Mouse (Mus musculus) CH12.LX (cell line): ENCODE measurements around the gene Vps45. TPM values are rescaled to one million over a fixed set of nuclear protein-coding genes. Genes with fewer than 3 reads are reported as not detected.

Experiments
- DNase-seq: peaks from one replicate; pipeline ENCODE4 v3.0.0-alpha.2; 2013; ENCODE audit errors: extremely low read depth
- H3K27ac ChIP-seq: 2 replicates; pipeline ENCODE4 v1.5.1; 2012; ENCODE audit warnings: low read depth, mild to moderate bottlenecking, control low read depth, moderate library complexity; ENCODE audit not compliant: insufficient read depth
- H3K27me3 ChIP-seq: replicated peaks from 2 replicates; pipeline ENCODE3; 2012; ENCODE audit warnings: inconsistent platforms
- H3K36me3 ChIP-seq, 2 experiments: replicated peaks in 1 of 2; 2 replicates each; pipeline versions ENCODE3 to v1.6.1; 2012; ENCODE audit warnings: inconsistent platforms in 1 of 2, low read length in 1 of 2, mild to moderate bottlenecking in 1 of 2, mixed read lengths in 1 of 2, moderate library complexity in 1 of 2; ENCODE audit not compliant: control insufficient read depth in 1 of 2, insufficient read depth in 1 of 2
- H3K4me1 ChIP-seq, 2 experiments: 2 replicates each; pipeline ENCODE4 v1.6.1; 2012; ENCODE audit warnings: inconsistent platforms in 1 of 2, moderate library complexity in 1 of 2; ENCODE audit not compliant: insufficient read depth in 2 of 2, control insufficient read depth in 1 of 2
- H3K4me2 ChIP-seq: 2 replicates; pipeline ENCODE4 v1.6.1; 2012; ENCODE audit warnings: low read depth, mild to moderate bottlenecking, control low read depth; ENCODE audit not compliant: poor library complexity, insufficient read depth, severe bottlenecking
- H3K4me3 ChIP-seq, 3 experiments: fragments of 150-350 bp in 1 of 3; sonication (generic) in 1 of 3; replicated peaks in 1 of 3; 2 replicates each; pipeline versions ENCODE3 to v1.5.1; 2011 to 2012; ENCODE audit warnings: low read depth in 2 of 3, low read length in 2 of 3, mild to moderate bottlenecking in 2 of 3, moderate library complexity in 2 of 3, control low read depth in 1 of 3, improper control_type of control experiment in 1 of 3, inconsistent platforms in 1 of 3, mixed read lengths in 1 of 3; ENCODE audit not compliant: poor library complexity in 1 of 3
- H3K79me2 ChIP-seq: replicated peaks from 2 replicates; pipeline ENCODE4 v1.6.1; 2012; ENCODE audit warnings: mild to moderate bottlenecking, moderate library complexity; ENCODE audit not compliant: control insufficient read depth, poor library complexity, insufficient read depth, severe bottlenecking; ENCODE audit errors: extremely low read depth
- H3K9ac ChIP-seq: 2 replicates; pipeline ENCODE4 v1.6.1; 2012; ENCODE audit warnings: low read depth, mild to moderate bottlenecking, control low read depth, moderate library complexity; ENCODE audit not compliant: insufficient read depth
- H3K9me3 ChIP-seq: replicated peaks from 2 replicates; pipeline ENCODE3; 2012; ENCODE audit warnings: low read length, inconsistent platforms, mixed read lengths
- BHLHE40 ChIP-seq: IDR thresholded peaks from 2 replicates; pipeline ENCODE4 v1.6.1; 2011; ENCODE audit warnings: mild to moderate bottlenecking, low read depth, low read length, improper control_type of control experiment
- CHD1 ChIP-seq: IDR thresholded peaks from 2 replicates; pipeline ENCODE4 v1.6.1; 2012; ENCODE audit warnings: low read depth, low read length, improper control_type of control experiment, inconsistent platforms
- CTCF ChIP-seq, 2 experiments: IDR thresholded peaks in 1 of 2; conservative IDR thresholded peaks in 1 of 2; 2 replicates each; pipeline ENCODE4 v1.5.1; 2011 to 2012; ENCODE audit warnings: low read depth in 2 of 2, low read length in 2 of 2, improper control_type of control experiment in 1 of 2, inconsistent platforms in 1 of 2, mild to moderate bottlenecking in 1 of 2, moderate library complexity in 1 of 2
- ETS1 ChIP-seq: conservative IDR thresholded peaks from 2 replicates; pipeline ENCODE4 v1.6.1; 2012; ENCODE audit warnings: low read depth, mild to moderate bottlenecking, inconsistent platforms, low read length, improper control_type of control experiment, moderate library complexity
- GABPA ChIP-seq: IDR thresholded peaks from 2 replicates; pipeline ENCODE4 v1.6.1; 2012; ENCODE audit warnings: low read depth, low read length, improper control_type of control experiment, inconsistent platforms; ENCODE audit not compliant: insufficient replicate concordance
- HCFC1 ChIP-seq: IDR thresholded peaks from 2 replicates; pipeline ENCODE4 v1.6.1; 2012; ENCODE audit warnings: low read depth, mild to moderate bottlenecking, inconsistent platforms, low read length, improper control_type of control experiment
- JUND ChIP-seq: conservative IDR thresholded peaks from 2 replicates; pipeline ENCODE4 v1.6.1; 2011; ENCODE audit warnings: low read depth, low read length, improper control_type of control experiment
- MAFK ChIP-seq: IDR thresholded peaks from 2 replicates; pipeline ENCODE4 v1.6.1; 2011; ENCODE audit warnings: low read length, improper control_type of control experiment; ENCODE audit not compliant: insufficient replicate concordance
- MAX ChIP-seq: IDR thresholded peaks from 2 replicates; pipeline ENCODE4 v1.6.1; 2011; ENCODE audit warnings: low read length, improper control_type of control experiment
- MEF2A ChIP-seq: IDR thresholded peaks from 2 replicates; pipeline ENCODE4 v1.6.1; 2014; ENCODE audit warnings: low read depth, mild to moderate bottlenecking, inconsistent platforms, low read length, improper control_type of control experiment, borderline replicate concordance
- NELFE ChIP-seq: IDR thresholded peaks from 2 replicates; pipeline ENCODE4 v1.6.1; 2011; ENCODE audit warnings: low read depth, low read length, improper control_type of control experiment
- POLR2AphosphoS2 ChIP-seq: IDR thresholded peaks from 2 replicates; pipeline ENCODE4 v1.6.1; 2011; ENCODE audit warnings: low read depth, low read length, improper control_type of control experiment
- RAD21 ChIP-seq: IDR thresholded peaks from 2 replicates; pipeline ENCODE4 v1.6.1; 2011; ENCODE audit warnings: low read depth, mild to moderate bottlenecking, low read length, improper control_type of control experiment, moderate library complexity
- RCOR1 ChIP-seq: conservative IDR thresholded peaks from 2 replicates; pipeline ENCODE4 v1.6.1; 2012; ENCODE audit warnings: low read depth, mild to moderate bottlenecking, inconsistent platforms, low read length, improper control_type of control experiment
- SIN3A ChIP-seq: IDR thresholded peaks from 2 replicates; pipeline ENCODE4 v1.6.1; 2012; ENCODE audit warnings: low read length, improper control_type of control experiment, inconsistent platforms
- TCF12 ChIP-seq: IDR thresholded peaks from 2 replicates; pipeline ENCODE4 v1.6.1; 2014; ENCODE audit warnings: low read depth, mild to moderate bottlenecking, inconsistent platforms, low read length, improper control_type of control experiment
- USF2 ChIP-seq: conservative IDR thresholded peaks from 2 replicates; pipeline ENCODE4 v1.6.1; 2011; ENCODE audit warnings: low read depth, low read length, improper control_type of control experiment
- ZKSCAN1 ChIP-seq: IDR thresholded peaks from 2 replicates; pipeline ENCODE4 v1.6.1; 2012; ENCODE audit warnings: low read depth, inconsistent platforms, low read length, improper control_type of control experiment, borderline replicate concordance
- ZNF384 ChIP-seq: IDR thresholded peaks from 2 replicates; pipeline ENCODE4 v1.6.1; 2012; ENCODE audit warnings: low read depth, low read length, improper control_type of control experiment, inconsistent platforms
- dilution Hi-C: fragments of 300-500 bp; cut with MboI; formaldehyde crosslinking; loops from 2 replicates; pipeline ENCODE4 v1.14.3; 2020; ENCODE audit warnings: low sequenced_read_pairs; ENCODE audit not compliant: extremely low pct_unique_long_range_greater_than_20kb, extremely low pct_ligation_motif_present
- in situ Hi-C: fragments of 300-500 bp; cut with MboI; formaldehyde crosslinking; loops from 3 replicates; pipeline ENCODE4 v1.14.3; 2019; ENCODE audit warnings: low sequenced_read_pairs, low pct_ligation_motif_present, low pct_unique_long_range_greater_than_20kb, mixed read lengths
- polyA plus RNA-seq: library from polyadenylated mRNA; unstranded; fragments of >175 nt; gene quantifications from 2 replicates; pipeline ENCODE4 v1.2.1, GENCODE M21; 2012; ENCODE audit warnings: low read depth; ENCODE audit not compliant: insufficient read length
- total RNA-seq, 2 experiments: library from RNA; depleted of rRNA; stranded (reverse); fragments of 300-350 nt in 1 of 2; fragments of >200 nt in 1 of 2; gene quantifications; 2 replicates each; pipeline ENCODE4 v1.2.3; 2012 to 2014

Vps45 gene
- total and polyA plus RNA-seq, 3 experiments, result 16.2 to 20.8 (median 16.8) TPM

GRCm38 (mm10) chr3:96098616-96099267 lies 40.5 kb upstream of the Vps45 start (continued):
- TF ChIP-seq SIN3A, result no peak
- TF ChIP-seq HCFC1, result no peak
- 0 out of 2 replicates have a peak, but pooled peaks have one; percentile 10 for TF ChIP-seq MEF2A
- TF ChIP-seq USF2, result no peak
- no peak for TF ChIP-seq BHLHE40
- no peak for TF ChIP-seq RAD21
- no peak for TF ChIP-seq POLR2AphosphoS2
- no peak for TF ChIP-seq TCF12
- TF ChIP-seq ZNF384, result peak; percentile 57; the same call in 1 of the 2 replicates
- TF ChIP-seq JUND, result no peak; the same call in 1 of the 2 replicates
- TF ChIP-seq CHD1, result no peak
- no peak for TF ChIP-seq MAX
- no peak for TF ChIP-seq MAFK
- TF ChIP-seq GABPA, result no peak
- peak; percentile 67; the same call in 1 of the 2 replicates for TF ChIP-seq RCOR1
- peak; percentile 28; the same call in 1 of the 2 replicates for TF ChIP-seq ETS1
- TF ChIP-seq CTCF (conservative IDR thresholded peaks at IDR 0.05 in 1 of 2, IDR thresholded peaks at IDR 0.05 in 1 of 2; ENCODE audit: low read depth in 2 of 2, low read length in 2 of 2), result no peak

DNA sequence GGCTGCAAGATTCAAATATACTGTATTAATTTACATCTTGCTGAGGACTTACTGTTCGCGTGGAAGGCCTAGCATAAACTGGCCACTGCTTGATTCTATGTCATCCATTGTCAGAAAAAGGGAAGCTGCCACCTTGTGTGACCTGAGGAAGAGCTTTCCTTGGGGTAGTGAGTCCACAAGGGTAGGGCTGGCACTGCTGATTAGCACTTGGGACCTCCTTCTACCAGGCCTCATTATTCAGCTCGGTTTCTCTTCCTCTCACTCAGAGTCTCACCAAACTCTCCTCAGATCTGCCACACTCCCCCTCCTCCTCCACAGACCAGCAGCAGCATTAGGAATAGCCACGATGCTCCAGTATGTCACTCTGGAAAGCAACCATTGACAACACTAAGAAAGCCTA lies 39.9 kb upstream of the Vps45 start:
- dilution Hi-C loops (no loop called here), in situ Hi-C loops (no loop called here)
- Histone ChIP-seq H3K36me3 (no peaks in the 10 kb centered on the region), H3K27me3 (no peaks in the 10 kb centered on the region), H3K9me3 (no peaks in the 10 kb centered on the region), H3K4me3 (no peak overlapping the region), H3K4me1 (peaks cover 33 to 55% of the 10 kb centered on the region in 2 experiments), H3K79me2 (no peaks in the 10 kb centered on the region), H3K4me2 (peak overlapping the region; percentile 39), H3K9ac (peak overlapping the region; percentile 12; the same call in 1 of the 2 replicates), H3K27ac (peak overlapping the region; percentile 20)
- TF ChIP-seq ZKSCAN1 (no peak), NELFE (no peak), CTCF (conservative IDR thresholded peaks at IDR 0.05 in 1 of 2, IDR thresholded peaks at IDR 0.05 in 1 of 2; ENCODE audit: low read depth in 2 of 2, low read length in 2 of 2) (no peak)
- DNase-seq, result no peak
